Mouse (Mus musculus): ENCODE data around the gene Sprn.

Sprn gene

GRCm38 (mm10) chr7:140167950-140168349, 13.3 kb upstream of the Sprn start:
- TF ChIP-seq CTCF (conservative IDR thresholded peaks at IDR 0.05; ENCODE audit: low read length) (no peak), POU5F1 (IDR thresholded peaks at IDR 0.05; ENCODE audit: borderline replicate concordance, low read length) (no peak), NANOG (IDR thresholded peaks at IDR 0.05; ENCODE audit: borderline replicate concordance, low read length) (no peak)
- no peaks in the 10 kb centered on the region; the same call in 1 of the 2 replicates for H3K9me3 ChIP-seq (ENCODE audit: low read length)
- H3K4me1 ChIP-seq (replicated peaks; ENCODE audit: low read depth, low read length), result peaks cover 18% of the 10 kb centered on the region
- H3K36me3 ChIP-seq (ENCODE audit: insufficient read depth, low read length), result no peaks in the 10 kb centered on the region
- H3K27me3 ChIP-seq (ENCODE audit: insufficient read depth, low read length), result 0 out of 2 replicates have a peak, but pooled peaks cover 6% of the 10 kb centered on the region
- no peak overlapping the region for H3K4me3 ChIP-seq (replicated peaks; ENCODE audit: low read length)

GRCm38 (mm10) chr7:140164664-140165063, 10.0 kb upstream of the Sprn start, which contains the start of gene Olfr522:
Gene Olfr522 (minus strand): TSS chr7:140164764.
- H3K4me3 ChIP-seq (replicated peaks; ENCODE audit: low read length), result no peak within 1 kb of the TSS
- no peaks in the 10 kb centered on the region for H3K36me3 ChIP-seq (ENCODE audit: insufficient read depth, low read length)
- H3K27me3 ChIP-seq (ENCODE audit: insufficient read depth, low read length), result peaks cover 14% of the 10 kb centered on the region; the same call in 1 of the 2 replicates
- peaks cover 13% of the 10 kb centered on the region for H3K9me3 ChIP-seq (ENCODE audit: low read length)
- TF ChIP-seq NANOG (IDR thresholded peaks at IDR 0.05; ENCODE audit: borderline replicate concordance, low read length) (no peak), CTCF (conservative IDR thresholded peaks at IDR 0.05; ENCODE audit: low read length) (no peak), POU5F1 (IDR thresholded peaks at IDR 0.05; ENCODE audit: borderline replicate concordance, low read length) (no peak)
- H3K4me1 ChIP-seq (replicated peaks; ENCODE audit: low read depth, low read length), result 0 out of 2 replicates have a peak, but pooled peaks cover 3% of the 10 kb centered on the region

GRCm38 (mm10) chr7:140160363-140160762, 5.7 kb upstream of the Sprn start:
- Histone ChIP-seq H3K27me3 (ENCODE audit: insufficient read depth, low read length) (peaks cover 38% of the 10 kb centered on the region), H3K9me3 (ENCODE audit: low read length) (peaks cover 13% of the 10 kb centered on the region), H3K36me3 (ENCODE audit: insufficient read depth, low read length) (no peaks in the 10 kb centered on the region), H3K4me1 (replicated peaks; ENCODE audit: low read depth, low read length) (no peaks in the 10 kb centered on the region), H3K4me3 (replicated peaks; ENCODE audit: low read length) (no peak overlapping the region)
- no peak for TF ChIP-seq NANOG (IDR thresholded peaks at IDR 0.05; ENCODE audit: borderline replicate concordance, low read length)
- no peak for TF ChIP-seq POU5F1 (IDR thresholded peaks at IDR 0.05; ENCODE audit: borderline replicate concordance, low read length)
- TF ChIP-seq CTCF (conservative IDR thresholded peaks at IDR 0.05; ENCODE audit: low read length), result no peak

- no peak for TF ChIP-seq POU5F1 (IDR thresholded peaks at IDR 0.05; ENCODE audit: borderline replicate concordance, low read length)
- TF ChIP-seq NANOG (IDR thresholded peaks at IDR 0.05; ENCODE audit: borderline replicate concordance, low read length), result no peak
- TF ChIP-seq CTCF (conservative IDR thresholded peaks at IDR 0.05; ENCODE audit: low read length), result no peak
- Histone ChIP-seq H3K36me3 (ENCODE audit: insufficient read depth, low read length) (peaks cover 25% of the 10 kb centered on the region), H3K9me3 (ENCODE audit: low read length) (no peaks in the 10 kb centered on the region), H3K4me1 (replicated peaks; ENCODE audit: low read depth, low read length) (peaks cover 25% of the 10 kb centered on the region), H3K27me3 (ENCODE audit: insufficient read depth, low read length) (peaks cover 59% of the 10 kb centered on the region), H3K4me3 (replicated peaks; ENCODE audit: low read length) (peak overlapping the region; percentile 76)
Measured at GRCm38 (mm10) chr7:140153829-140154217, 854 bp downstream of the Sprn start.

- peaks cover 25% of the 10 kb centered on the region for H3K4me1 ChIP-seq (replicated peaks; ENCODE audit: low read depth, low read length)
- peaks cover 55% of the 10 kb centered on the region for H3K27me3 ChIP-seq (ENCODE audit: insufficient read depth, low read length)
- H3K36me3 ChIP-seq (ENCODE audit: insufficient read depth, low read length), result peaks cover 27% of the 10 kb centered on the region
- peak overlapping the region; percentile 76 for H3K4me3 ChIP-seq (replicated peaks; ENCODE audit: low read length)
- no peaks in the 10 kb centered on the region for H3K9me3 ChIP-seq (ENCODE audit: low read length)
- TF ChIP-seq POU5F1 (IDR thresholded peaks at IDR 0.05; ENCODE audit: borderline replicate concordance, low read length), result no peak
- TF ChIP-seq NANOG (IDR thresholded peaks at IDR 0.05; ENCODE audit: borderline replicate concordance, low read length), result no peak
- no peak for TF ChIP-seq CTCF (conservative IDR thresholded peaks at IDR 0.05; ENCODE audit: low read length)
Measured at GRCm38 (mm10) chr7:140153383-140153782, 1.3 kb downstream of the Sprn start.

- no peaks in the 10 kb centered on the region for H3K9me3 ChIP-seq (ENCODE audit: low read length)
- no peak overlapping the region for H3K4me3 ChIP-seq (replicated peaks; ENCODE audit: low read length)
Measured at GRCm38 (mm10) chr7:140144550-140144949, 10.1 kb downstream of the Sprn start.

GRCm38 (mm10) chr7:140141350-140141749, 13.3 kb downstream of the Sprn start:
- Histone ChIP-seq H3K9me3 (ENCODE audit: low read length) (no peaks in the 10 kb centered on the region), H3K27me3 (ENCODE audit: insufficient read depth, low read length) (no peaks in the 10 kb centered on the region), H3K4me3 (replicated peaks; ENCODE audit: low read length) (no peak overlapping the region), H3K36me3 (ENCODE audit: insufficient read depth, low read length) (peaks cover 45% of the 10 kb centered on the region), H3K4me1 (replicated peaks; ENCODE audit: low read depth, low read length) (peaks cover 16% of the 10 kb centered on the region)
- TF ChIP-seq CTCF (conservative IDR thresholded peaks at IDR 0.05; ENCODE audit: low read length) (peak; percentile 67), POU5F1 (IDR thresholded peaks at IDR 0.05; ENCODE audit: borderline replicate concordance, low read length) (no peak), NANOG (IDR thresholded peaks at IDR 0.05; ENCODE audit: borderline replicate concordance, low read length) (no peak)

More at GRCm38 (mm10) chr7:140144550-140144949, 10.1 kb downstream of the Sprn start:
- Histone ChIP-seq H3K4me1 (replicated peaks; ENCODE audit: low read depth, low read length) (peaks cover 3% of the 10 kb centered on the region; the same call in 1 of the 2 replicates), H3K27me3 (ENCODE audit: insufficient read depth, low read length) (no peaks in the 10 kb centered on the region), H3K36me3 (ENCODE audit: insufficient read depth, low read length) (peaks cover 70% of the 10 kb centered on the region)
- TF ChIP-seq CTCF (conservative IDR thresholded peaks at IDR 0.05; ENCODE audit: low read length), result no peak
- no peak for TF ChIP-seq NANOG (IDR thresholded peaks at IDR 0.05; ENCODE audit: borderline replicate concordance, low read length)
- TF ChIP-seq POU5F1 (IDR thresholded peaks at IDR 0.05; ENCODE audit: borderline replicate concordance, low read length), result no peak

GRCm38 (mm10) chr7:140138021-140138310, 16.7 kb downstream of the Sprn start:
- peaks cover 16% of the 10 kb centered on the region for H3K4me1 ChIP-seq (replicated peaks; ENCODE audit: low read depth, low read length)
- TF ChIP-seq CTCF (conservative IDR thresholded peaks at IDR 0.05; ENCODE audit: low read length), result no peak
- TF ChIP-seq NANOG (IDR thresholded peaks at IDR 0.05; ENCODE audit: borderline replicate concordance, low read length), result no peak
- TF ChIP-seq POU5F1 (IDR thresholded peaks at IDR 0.05; ENCODE audit: borderline replicate concordance, low read length), result no peak

More at GRCm38 (mm10) chr7:140138021-140138310, 16.7 kb downstream of the Sprn start:
- no peaks in the 10 kb centered on the region for H3K27me3 ChIP-seq (ENCODE audit: insufficient read depth, low read length)
- H3K4me3 ChIP-seq (replicated peaks; ENCODE audit: low read length), result peak overlapping the region; percentile 91
- H3K36me3 ChIP-seq (ENCODE audit: insufficient read depth, low read length), result peaks cover 45% of the 10 kb centered on the region
- no peaks in the 10 kb centered on the region for H3K9me3 ChIP-seq (ENCODE audit: low read length)

Data from E14TG2a.4 (cell line).